Mouse (Mus musculus) lung, adult 2 months (tissue): ENCODE results near the gene Erg.

Experiments
- CTCF ChIP-seq: fragments of 200-500 bp; IDR thresholded peaks from 2 replicates; pipeline ENCODE4 v1.5.1; 2011; ENCODE audit warnings: mild to moderate bottlenecking, low read length, control low read depth; ENCODE audit not compliant: insufficient read depth
- POLR2A ChIP-seq: fragments of 200-500 bp; IDR thresholded peaks from 2 replicates; pipeline ENCODE4 v1.6.1; 2011; ENCODE audit warnings: low read depth, mild to moderate bottlenecking, control low read depth, low read length, borderline replicate concordance; ENCODE audit errors: extremely low read depth

DNA sequence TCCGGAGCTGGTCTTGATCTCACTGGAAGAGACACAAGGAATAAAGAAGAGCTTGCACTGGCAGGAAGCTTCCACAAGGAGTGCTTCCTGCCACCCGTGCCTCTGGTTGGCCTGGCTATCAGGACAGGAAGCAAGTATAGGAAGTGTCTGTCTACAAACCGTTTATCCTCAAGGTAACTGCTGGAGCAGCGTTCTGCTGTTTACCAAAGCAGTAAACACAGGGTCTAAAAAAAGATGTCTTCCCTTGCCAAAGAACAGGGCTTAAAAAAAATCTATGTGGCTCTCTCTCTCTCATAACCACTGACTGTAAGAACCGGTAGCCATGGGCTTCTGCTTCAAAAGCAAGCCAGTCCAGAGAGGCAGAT lies 137.1 kb downstream of the Erg start:
- TF ChIP-seq CTCF (peak; percentile 42; the same call in 1 of the 2 replicates), POLR2A (0 out of 2 replicates have a peak, but pooled peaks have one; percentile 17)
